In genomic region chr9:71340116-71340515, GRCm38 (mm10) we compare ENCODE assay signal across 21 mouse cellular contexts.
DNase-seq lines count a peak whose midpoint lies in the region; ATAC-seq and TF ChIP-seq lines count a peak whose summit lies in the region.
"Had no signal": no experiment of that assay in that cellular context is flagged by ENCODE, and none has a peak within 500 bp of the region (broad histone marks: within the 10 kb centered on the region; RNA-seq: fewer than 3 reads in every experiment).

No protein-coding gene starts in this region.

- DNase-seq in heart, adult 11 months = peak; percentile 86
- DNase-seq in heart, postnatal 14 days = no peak
- DNase-seq in kidney, postnatal 0 days (ENCODE audit: low spot score) = peak; percentile 39
- DNase-seq in CH12.LX (ENCODE audit: extremely low read depth) = no peak
- DNase-seq in forebrain, embryonic 10.5 days (ENCODE audit: extremely low spot score, low spot score) = no peak
- DNase-seq: adrenal gland, adult 2 months; adrenal gland, adult 8-10 months; adrenal gland, postnatal 10 days; adrenal gland, postnatal 14 days; adrenal gland, postnatal 25 days; adrenal gland, postnatal 36 days; B cell, adult 2 months; cerebellum, adult 11 months; cerebellum, adult 11-12 months; cerebellum, adult 18-20 months; cerebellum, adult 2 months had no signal

- no peaks in the 10 kb centered on the region for H3K4me1 ChIP-seq in kidney, postnatal 0 days (replicated peaks; ENCODE audit: insufficient read depth, low read length)
- H3K4me1 ChIP-seq in kidney, embryonic 16.5 days (ENCODE audit: insufficient read depth, low read length) = 0 out of 2 replicates have a peak, but pooled peaks cover 9% of the 10 kb centered on the region
- H3K4me1 ChIP-seq in CH12.LX (ENCODE audit: control insufficient read depth in 1 of 2, insufficient read depth in 2 of 2) = peaks cover 3 to 20% of the 10 kb centered on the region in 2 experiments; a peak in 2 of 4 replicates
- no peaks in the 10 kb centered on the region for H3K4me1 ChIP-seq in forebrain, embryonic 10.5 days

- H3K9ac ChIP-seq in kidney, postnatal 0 days (ENCODE audit: low read depth, low read length) = no peak overlapping the region
- H3K9ac ChIP-seq in kidney, embryonic 16.5 days (replicated peaks; ENCODE audit: low read length) = no peak overlapping the region
- H3K9ac ChIP-seq in CH12.LX (ENCODE audit: insufficient read depth, low read depth) = no peak overlapping the region

- no peaks in the 10 kb centered on the region for H3K27me3 ChIP-seq in kidney, postnatal 0 days (ENCODE audit: insufficient read depth, low read length)
- no peaks in the 10 kb centered on the region for H3K27me3 ChIP-seq in kidney, embryonic 16.5 days (ENCODE audit: insufficient read depth, low read length)
- H3K27me3 ChIP-seq in CH12.LX (replicated peaks) = no peaks in the 10 kb centered on the region
- H3K27me3 ChIP-seq in forebrain, embryonic 10.5 days (ENCODE audit: poor library complexity, severe bottlenecking) = no peaks in the 10 kb centered on the region
- H3K27me3 ChIP-seq: Patski had no signal

- TF ChIP-seq CTCF in kidney, postnatal 0 days (IDR thresholded peaks at IDR 0.05; ENCODE audit: low read depth) = no peak
- no peak for TF ChIP-seq CTCF in CH12.LX (conservative IDR thresholded peaks at IDR 0.05 in 1 of 2, IDR thresholded peaks at IDR 0.05 in 1 of 2; ENCODE audit: low read depth in 2 of 2, low read length in 2 of 2)

- no peak for TF ChIP-seq RAD21 in CH12.LX (IDR thresholded peaks at IDR 0.05; ENCODE audit: low read depth, low read length)

- H3K79me2 ChIP-seq in CH12.LX (replicated peaks; ENCODE audit: control insufficient read depth, extremely low read depth, insufficient read depth, poor library complexity, severe bottlenecking) = no peaks in the 10 kb centered on the region

- no peaks in the 10 kb centered on the region for H3K36me3 ChIP-seq in kidney, postnatal 0 days (ENCODE audit: insufficient read depth, low read length)
- H3K36me3 ChIP-seq in kidney, embryonic 16.5 days (ENCODE audit: insufficient read depth, low read length) = no peaks in the 10 kb centered on the region
- no peaks in the 10 kb centered on the region for H3K36me3 ChIP-seq in CH12.LX (replicated peaks in 1 of 2; ENCODE audit: control insufficient read depth in 1 of 2, insufficient read depth in 1 of 2, low read length in 1 of 2)
- H3K36me3 ChIP-seq in forebrain, embryonic 10.5 days (replicated peaks) = no peaks in the 10 kb centered on the region
- H3K36me3 ChIP-seq: G1E had no signal

- H3K9me3 ChIP-seq in kidney, postnatal 0 days (replicated peaks; ENCODE audit: low read length) = no peaks in the 10 kb centered on the region
- no peaks in the 10 kb centered on the region for H3K9me3 ChIP-seq in kidney, embryonic 16.5 days (ENCODE audit: low read length)
- no peaks in the 10 kb centered on the region for H3K9me3 ChIP-seq in CH12.LX (replicated peaks; ENCODE audit: low read length)
- no peaks in the 10 kb centered on the region for H3K9me3 ChIP-seq in forebrain, embryonic 10.5 days
- H3K9me3 ChIP-seq: G1E had no signal

- in situ Hi-C loops in CH12.LX (cut with MboI; ENCODE audit: low pct_ligation_motif_present, low pct_unique_long_range_greater_than_20kb, low sequenced_read_pairs) = no loop called here

- 42% methylated on average over 5 of the region's 5 CpGs for WGBS in kidney, postnatal 0 days
- 39% methylated on average over 5 of the region's 5 CpGs for WGBS in kidney, embryonic 16.5 days
- 79% methylated on average over 5 of the region's 5 CpGs for WGBS in forebrain, embryonic 10.5 days

- dilution Hi-C loops in CH12.LX (cut with MboI; ENCODE audit: extremely low pct_ligation_motif_present, extremely low pct_unique_long_range_greater_than_20kb, low sequenced_read_pairs) = no loop called here

- no peak for TF ChIP-seq EP300 in CH12.LX (IDR thresholded peaks at IDR 0.05; ENCODE audit: low read length)

- no peak overlapping the region for H3K4me2 ChIP-seq in kidney, postnatal 0 days (ENCODE audit: low read length)
- H3K4me2 ChIP-seq in kidney, embryonic 16.5 days (replicated peaks; ENCODE audit: low read depth, low read length) = no peak overlapping the region
- H3K4me2 ChIP-seq in CH12.LX (ENCODE audit: insufficient read depth, low read depth, poor library complexity, severe bottlenecking) = no peak overlapping the region

- ATAC-seq in kidney, postnatal 0 days (replicated peaks; ENCODE audit: low FRiP score, low read depth) = no peak
- no peak for ATAC-seq in kidney, embryonic 16.5 days (ENCODE audit: low FRiP score, low TSS enrichment)
- ATAC-seq: activated CD4-positive, CD25-positive, alpha-beta regulatory T cell, adult 4 months; CD4-positive, CD25-positive, alpha-beta regulatory T cell, adult 4 months; Patski had no signal

- TF ChIP-seq POLR2A in CH12.LX (IDR thresholded peaks at IDR 0.05; ENCODE audit: low read depth, low read length) = no peak

- H3K27ac ChIP-seq in kidney, postnatal 0 days = no peak overlapping the region
- no peak overlapping the region for H3K27ac ChIP-seq in kidney, embryonic 16.5 days (ENCODE audit: low read length)
- no peak overlapping the region for H3K27ac ChIP-seq in CH12.LX (ENCODE audit: insufficient read depth, low read depth)
- H3K27ac ChIP-seq in forebrain, embryonic 10.5 days = no peak overlapping the region

- no peak overlapping the region for H3K4me3 ChIP-seq in kidney, postnatal 0 days (replicated peaks; ENCODE audit: low read depth, low read length)
- no peak overlapping the region for H3K4me3 ChIP-seq in kidney, embryonic 16.5 days (ENCODE audit: low read length)
- H3K4me3 ChIP-seq in CH12.LX (replicated peaks in 1 of 3; ENCODE audit: low read depth in 2 of 3, low read length in 2 of 3, poor library complexity in 1 of 3) = no peak overlapping the region
- H3K4me3 ChIP-seq in forebrain, embryonic 10.5 days = no peak overlapping the region

- intact Hi-C loops in heart, postnatal 14 days (cut with DNase I) = no loop called here

TF ChIP-seq in CH12.LX, 34 proteins besides CTCF, POLR2A, EP300 and RAD21:
- TF ChIP-seq ZNF384 (IDR thresholded peaks at IDR 0.05; ENCODE audit: low read depth, low read length) = peak; percentile 54
- no peak for TF ChIP-seq USF1 (IDR thresholded peaks at IDR 0.05; ENCODE audit: low read depth, low read length)

Comparison
In these comparisons a context has a peak if more than half of its experiments do, and no peak if none do; other contexts are left out.
1. DNase-seq: peak in heart, adult 11 months (single experiment) and kidney, postnatal 0 days (single experiment); none in heart, postnatal 14 days (0 of 2), CH12.LX (single experiment) and forebrain, embryonic 10.5 days (single experiment).